Mouse (Mus musculus) T-cell, adult 2 months (primary cell): ENCODE results near the gene Nob1.

ENCODE experiments used
- DNase-seq: peaks from one replicate; pipeline ENCODE4 v3.0.0; 2022; ENCODE audit warnings: low spot score

Gene Nob1

DNA sequence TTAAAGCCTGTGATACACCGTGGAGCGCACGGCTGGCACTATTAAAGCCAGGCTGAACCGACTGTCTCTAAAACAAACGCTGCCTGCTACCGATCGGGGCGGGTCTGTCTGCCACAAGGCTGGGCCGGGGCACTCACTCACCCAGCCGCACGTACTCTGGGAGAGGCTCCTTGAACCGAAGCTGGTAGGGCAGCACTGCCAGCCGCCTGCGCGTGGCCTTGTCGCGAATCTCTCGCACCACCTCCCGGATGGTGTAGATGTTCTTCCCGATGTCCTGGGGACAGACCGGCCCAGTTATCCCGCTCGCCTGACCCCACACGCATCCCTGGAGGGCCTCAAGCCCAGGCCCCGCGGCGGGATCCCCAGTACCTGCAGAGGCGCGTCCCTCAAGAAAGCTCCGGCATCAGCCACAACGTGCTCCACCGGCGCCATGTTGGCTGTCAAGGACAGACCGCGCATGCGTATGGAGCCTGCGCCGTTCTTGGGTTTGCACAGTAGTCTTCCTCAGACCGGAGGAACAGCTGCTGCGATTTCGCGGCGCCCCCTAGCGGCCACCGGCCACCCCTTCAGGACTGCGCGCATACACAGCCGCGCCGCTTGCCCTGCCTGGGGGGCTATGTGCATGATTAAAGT is at the start of gene Nob1:
Gene Nob1, minus strand, starts transcription at position 455 of the 633 bp plus-strand sequence.
- peak; percentile 97 for DNase-seq

DNA sequence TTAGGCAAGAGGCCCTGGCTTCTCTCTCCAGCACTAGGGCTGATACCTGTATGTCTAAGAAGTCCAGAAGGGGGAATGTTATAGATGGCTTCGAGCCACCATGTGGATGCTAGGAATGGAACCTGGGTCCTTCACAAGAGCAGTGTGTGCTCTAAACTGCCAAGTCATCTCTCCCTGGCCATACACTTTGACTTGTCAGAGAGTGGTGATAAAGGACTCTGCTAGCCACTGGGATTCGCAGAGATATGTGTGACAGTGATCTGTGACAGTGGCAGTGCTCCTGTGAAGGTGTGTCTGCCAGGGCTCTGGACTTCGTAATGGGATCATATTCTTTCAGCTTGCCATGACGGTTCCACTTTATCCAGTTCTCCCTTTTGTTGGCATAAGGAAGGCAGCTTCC is 48.5 kb upstream of the Nob1 start:
- DNase-seq, result no peak

DNA sequence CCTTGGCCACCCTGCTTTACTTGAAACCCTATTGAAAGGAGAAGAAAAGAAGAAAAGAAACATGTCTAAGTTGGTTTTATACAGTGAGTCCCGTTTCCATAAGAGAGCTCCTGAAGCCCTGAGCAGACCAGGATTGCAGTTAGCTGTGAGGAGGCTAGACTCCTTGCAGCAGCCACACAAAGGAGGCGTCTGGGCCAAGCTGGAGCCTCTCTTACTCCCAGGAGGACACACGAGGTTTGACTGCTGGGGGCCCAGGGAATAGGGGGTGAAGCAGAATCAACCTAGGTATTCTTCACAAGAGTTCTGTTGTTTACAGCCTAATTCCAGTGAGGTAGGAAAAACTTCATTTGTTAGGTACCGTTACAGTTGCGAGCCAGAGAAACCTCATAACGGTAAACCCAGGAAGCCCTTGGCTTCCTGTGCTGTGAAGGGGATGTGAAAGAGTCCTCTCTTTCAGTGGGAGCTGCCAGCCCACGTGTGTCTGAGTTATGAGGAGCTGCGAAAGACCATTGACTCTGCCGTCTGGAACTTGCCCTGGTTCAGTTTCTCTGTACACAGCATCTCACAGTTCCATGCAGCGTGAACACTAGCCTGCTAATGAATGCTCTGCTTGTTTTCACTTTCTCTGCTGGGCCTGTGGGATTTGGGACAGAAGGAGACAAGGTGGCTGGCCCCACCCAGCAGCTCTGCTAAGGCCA is 47.7 kb upstream of the Nob1 start:
- DNase-seq, result no peak

DNA sequence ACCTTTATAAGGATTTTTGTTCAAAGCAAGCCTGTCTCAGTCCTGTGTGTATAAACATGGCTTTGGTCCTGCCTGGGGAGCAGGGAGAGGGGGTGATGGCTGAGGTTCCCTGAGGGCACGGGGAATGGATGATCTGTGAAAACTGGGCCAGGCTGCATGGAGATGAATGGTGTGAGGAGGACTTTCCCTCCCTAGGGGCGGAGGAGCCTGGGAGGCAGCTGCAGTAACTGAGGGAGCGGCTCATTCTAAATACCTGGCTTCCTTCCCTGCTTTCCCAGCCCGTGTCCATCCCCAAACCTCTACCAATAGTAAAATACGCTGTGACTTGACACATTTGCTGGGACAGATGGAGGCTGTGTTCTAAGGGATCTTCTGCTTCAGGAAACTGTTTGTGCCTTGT is 45.5 kb upstream of the Nob1 start:
- DNase-seq, result no peak

DNA sequence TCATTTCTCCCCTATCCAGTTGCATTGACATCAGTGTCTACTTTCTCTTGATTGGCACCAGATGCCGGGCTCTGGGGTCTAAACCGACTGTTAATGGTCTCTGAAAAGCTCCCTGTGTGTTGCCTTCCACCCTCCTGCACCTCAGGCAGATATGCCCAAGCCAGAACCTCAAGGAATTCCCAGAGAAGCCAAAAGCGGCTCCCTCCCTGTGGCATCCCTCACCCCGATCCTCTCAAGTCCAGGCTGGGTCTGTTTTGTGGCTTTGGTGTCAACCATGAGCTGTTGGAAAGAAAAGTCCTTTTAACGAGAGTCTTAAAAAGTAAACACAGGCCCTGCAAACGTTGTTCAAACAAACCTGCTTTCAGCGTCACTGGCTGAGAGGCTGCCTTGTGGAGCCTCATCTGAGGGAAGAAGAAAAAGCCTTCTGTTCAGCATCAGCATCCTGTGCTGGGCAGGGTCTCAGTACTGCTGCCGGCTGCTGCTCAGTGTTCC is 44.0 kb upstream of the Nob1 start:
- no peak for DNase-seq

DNA sequence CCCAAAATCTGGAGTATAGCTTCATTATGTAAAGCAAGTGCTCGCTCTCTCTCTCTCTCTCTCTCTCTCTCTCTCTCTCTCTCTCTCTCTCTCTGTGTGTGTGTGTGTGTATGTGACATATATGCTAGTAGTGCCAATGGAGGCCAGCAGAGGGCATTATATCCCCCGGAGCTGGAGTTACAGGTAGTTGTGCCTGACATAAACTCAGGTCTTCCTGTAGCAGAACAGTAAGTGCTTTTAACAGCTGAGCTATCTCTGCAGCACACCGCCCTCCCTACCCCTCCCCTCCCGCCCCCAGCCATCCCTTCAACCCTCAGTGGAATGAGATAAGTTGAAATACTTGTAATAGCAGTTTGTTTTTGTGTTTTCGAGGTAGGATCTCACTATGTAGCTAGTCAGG is 41.8 kb upstream of the Nob1 start:
- DNase-seq, result no peak

DNA sequence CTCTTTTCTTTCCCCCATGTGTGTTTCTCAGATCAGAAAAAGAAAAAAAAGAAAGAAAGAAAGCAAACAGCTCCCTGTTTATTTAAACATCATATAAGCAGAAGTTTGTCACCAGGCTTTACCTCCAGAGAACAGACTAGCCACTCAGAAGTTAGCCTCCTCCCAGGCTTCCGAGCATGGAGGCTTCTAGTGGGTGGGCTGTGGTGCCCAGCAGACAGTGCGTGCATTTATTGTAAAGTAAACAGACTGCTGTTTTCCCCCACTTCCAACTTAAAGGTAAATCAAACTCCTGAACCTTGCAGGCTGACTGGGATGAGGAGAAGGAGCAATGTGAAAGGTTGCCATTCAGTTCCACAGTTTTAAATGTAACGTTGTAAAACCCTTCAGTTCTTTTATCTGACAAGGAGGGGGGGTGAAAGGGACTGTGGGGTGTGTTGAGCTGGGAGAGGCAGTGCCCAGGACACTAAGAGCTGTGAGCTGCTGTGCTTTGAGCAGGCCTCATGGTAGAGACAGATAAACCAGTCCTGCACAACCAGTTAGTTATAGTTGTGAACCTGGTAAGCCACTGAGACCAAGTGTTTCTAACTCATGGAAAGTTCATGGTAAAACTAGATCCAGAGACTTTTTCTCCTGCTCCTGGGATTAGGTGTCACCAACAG is 40.6 kb upstream of the Nob1 start:
- no peak for DNase-seq

DNA sequence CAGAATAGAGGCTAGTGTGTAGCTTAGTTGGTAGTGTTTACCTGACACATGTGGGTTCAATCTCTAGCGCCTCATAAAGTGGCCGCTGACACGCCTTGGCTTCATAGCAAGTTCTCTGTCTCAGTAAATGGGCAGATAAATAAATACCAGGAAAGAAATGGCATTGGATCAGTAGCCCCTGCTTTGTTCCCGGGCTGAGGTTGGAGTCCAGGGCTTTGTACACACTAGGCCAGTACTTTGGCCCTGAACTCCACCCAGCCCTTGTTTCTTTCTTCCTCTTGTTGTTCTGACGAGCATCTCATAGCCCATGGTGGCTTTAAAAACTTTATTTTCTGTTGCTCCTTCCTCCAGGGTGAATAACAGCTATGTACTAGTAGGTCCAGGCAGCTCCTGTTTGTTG is 37.6 kb upstream of the Nob1 start:
- DNase-seq, result no peak

DNA sequence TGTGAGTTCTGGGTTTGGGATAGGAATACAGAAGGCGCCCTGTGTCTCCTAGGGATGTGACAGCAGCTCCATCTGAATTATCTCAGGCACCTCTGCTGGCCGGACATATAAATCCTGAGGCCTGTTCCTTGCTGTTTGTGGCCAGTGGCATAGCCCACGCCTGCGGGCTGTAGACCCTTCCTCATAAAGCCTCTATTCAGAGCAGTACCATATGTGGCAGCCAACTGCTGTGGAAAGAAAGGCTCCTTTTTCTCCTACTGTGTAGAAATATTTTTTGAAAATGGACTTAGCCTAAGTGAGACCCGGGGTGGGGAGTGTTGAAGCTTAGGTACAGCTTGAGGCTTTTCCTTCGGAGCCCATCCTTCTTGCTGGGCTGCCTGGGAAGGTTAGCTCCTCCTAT is 33.4 kb upstream of the Nob1 start:
- no peak for DNase-seq

DNA sequence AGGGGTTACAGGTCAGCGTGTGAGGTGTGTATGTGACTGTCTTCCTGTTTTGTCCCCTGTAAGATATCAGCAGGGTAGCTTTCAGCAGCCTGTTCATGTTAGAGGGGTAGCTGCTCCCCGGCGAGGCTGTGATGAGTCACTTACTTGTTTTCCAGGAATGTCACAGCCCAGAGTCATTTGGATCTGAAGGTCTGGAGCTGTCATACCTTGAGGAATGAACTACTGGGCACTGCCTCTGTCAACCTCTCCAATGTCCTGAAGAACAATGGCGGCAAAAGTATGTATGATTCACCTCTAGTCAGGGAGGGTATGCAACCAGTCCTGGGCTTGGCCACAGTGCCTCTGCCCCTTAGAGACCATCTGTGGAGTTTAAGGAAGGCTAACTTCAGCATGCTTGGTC is 32.9 kb upstream of the Nob1 start:
- no peak for DNase-seq

DNA sequence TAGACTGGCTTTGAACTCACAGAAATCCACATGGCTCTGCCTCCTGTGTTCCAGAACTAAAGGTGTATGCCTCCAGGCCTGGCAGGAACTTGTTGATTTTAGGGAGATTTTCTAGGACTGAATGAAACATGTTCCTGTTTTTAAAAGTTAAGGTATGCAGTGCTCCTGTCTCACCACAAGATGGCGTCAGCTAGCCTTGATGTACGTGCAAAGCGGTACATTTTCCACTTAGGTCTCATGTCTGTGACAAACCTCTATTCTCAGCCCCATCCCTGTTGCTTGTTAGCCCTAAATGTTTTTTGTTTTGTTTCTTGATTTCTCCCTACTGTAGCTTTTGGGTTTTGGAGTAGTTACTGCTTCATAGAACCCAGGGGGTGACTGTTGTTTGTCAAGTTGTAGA is 30.4 kb upstream of the Nob1 start:
- peak; percentile 44 for DNase-seq

DNA sequence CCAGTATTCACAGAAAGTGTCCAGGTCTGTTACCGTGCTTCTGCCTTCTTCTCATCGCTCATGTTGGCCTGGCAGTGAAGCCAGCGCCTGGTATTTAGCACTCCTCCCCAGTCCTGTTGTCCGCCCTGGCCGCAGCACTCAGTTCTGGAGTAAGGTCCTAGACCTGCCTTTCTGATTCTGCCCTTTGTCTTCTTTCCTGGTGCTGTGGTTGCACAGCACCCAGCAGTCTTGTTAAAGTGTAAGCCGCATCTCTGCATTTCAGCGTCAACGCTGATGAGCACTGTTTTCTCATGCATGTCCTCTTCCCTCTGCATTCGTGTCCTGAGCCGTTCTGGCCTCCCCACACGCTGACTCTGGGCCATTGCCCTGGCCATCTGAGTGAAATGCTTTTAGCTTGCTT is 28.5 kb upstream of the Nob1 start:
- no peak for DNase-seq

DNA sequence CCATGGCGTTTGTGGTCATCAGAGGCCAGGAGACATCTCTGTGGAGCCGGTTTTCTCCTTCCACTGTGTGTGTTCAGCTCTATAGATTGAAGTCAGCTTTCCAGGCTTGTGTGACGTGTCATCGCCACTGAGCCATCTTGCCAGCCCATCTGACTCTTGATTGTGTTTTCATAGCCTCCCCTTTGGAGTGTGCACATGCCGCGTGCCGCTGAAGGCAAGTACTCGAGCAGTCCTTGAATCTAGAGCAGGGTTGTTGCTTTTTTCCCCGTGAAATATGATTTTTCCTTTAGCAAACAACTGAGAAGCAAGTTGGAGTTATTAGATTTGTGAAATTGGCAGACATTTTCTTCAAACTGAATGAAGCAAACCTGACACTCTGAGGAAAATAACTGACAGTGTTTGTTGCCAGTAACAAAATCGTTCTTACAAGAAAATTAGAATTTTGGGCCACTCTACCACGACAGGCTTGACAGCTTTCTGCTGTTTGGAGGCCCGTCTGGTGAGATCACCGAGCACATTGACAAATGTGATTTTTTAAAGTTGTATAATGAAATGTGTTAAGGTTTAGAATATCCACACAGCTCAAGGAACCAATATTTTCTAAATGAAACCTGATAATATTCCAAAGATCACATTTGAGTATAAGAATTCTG is 26.7 kb upstream of the Nob1 start:
- no peak for DNase-seq

DNA sequence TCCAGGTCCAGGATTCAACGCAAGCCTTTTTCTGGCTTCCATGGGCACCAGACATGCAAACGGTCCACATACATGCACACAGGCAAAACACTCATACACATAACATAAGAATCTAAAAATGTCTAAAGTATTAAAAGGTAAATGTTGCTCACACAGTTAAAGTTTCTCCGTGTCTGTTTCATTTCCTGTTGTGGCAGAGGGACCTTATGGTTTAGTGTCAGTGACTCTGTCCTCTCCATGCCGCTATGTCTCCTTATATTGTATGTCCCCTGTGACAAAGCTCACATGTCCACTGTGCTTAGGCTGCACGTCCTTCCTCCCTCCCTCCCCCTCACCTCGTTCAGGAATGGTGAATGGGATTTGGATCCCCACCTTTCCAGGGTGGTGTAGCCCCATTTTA is 24.8 kb upstream of the Nob1 start:
- no peak for DNase-seq

DNA sequence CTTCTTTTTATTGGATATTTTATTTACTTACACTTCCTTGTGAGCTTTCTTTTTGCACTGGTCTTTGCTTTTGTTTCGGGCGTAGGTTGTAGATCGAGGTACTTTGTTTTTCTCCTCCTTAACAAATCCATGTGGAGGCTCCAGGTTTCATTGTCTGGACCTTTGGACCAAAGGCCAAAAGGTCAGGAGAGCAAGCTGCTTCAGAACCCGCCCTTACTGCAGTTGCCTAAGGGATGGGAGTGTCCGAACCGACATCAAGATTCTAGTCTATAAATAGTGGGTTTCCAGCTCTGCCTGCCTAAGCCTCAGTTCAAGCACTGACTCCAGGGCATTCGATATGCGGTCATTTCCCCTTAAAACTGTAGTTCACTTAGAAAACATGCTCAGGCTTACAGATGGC is 24.3 kb upstream of the Nob1 start:
- no peak for DNase-seq

DNA sequence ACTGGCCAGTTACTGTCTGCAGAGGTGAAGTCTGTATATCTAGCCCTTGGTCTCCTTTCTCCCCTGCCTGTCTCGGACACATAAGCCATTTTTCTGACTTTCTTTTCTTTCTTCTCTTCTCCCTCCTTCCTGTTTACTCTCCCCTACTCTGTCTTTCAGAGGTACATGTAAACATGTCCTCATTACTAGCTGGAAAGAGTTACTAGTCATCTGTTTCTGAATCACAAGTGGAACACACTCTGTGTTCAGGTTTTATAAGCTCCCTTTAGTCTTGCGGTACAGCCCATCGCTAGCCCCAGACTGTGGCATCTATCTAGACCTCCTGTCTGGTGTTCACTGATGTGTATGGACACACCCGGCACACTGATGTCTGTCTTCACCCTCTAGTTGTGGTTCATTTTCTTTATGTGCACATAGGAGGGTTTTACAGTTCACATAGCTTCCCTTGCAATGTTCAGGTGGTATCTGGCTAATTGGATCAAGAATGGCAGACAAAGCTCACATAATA is 23.6 kb upstream of the Nob1 start:
- DNase-seq, result no peak

DNA sequence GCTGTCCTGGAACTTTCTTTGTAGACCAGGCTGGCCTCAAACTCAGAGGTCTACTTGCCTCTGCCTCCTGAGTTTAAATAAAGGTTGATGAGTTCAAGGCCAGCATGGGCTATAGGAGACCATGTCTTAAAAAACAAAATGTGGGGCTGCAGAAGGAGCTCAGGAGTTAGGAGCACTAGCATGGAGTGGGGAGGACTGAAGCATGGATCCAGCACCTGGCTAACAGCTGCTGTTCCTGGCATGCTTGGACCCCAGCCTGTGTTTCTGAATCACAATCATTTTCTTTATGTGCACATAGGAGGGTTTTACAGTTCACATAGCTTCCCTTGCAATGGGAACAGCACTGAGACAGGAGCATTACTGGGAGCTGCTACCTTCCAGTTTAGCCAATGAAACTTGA is 22.9 kb upstream of the Nob1 start:
- no peak for DNase-seq

DNA sequence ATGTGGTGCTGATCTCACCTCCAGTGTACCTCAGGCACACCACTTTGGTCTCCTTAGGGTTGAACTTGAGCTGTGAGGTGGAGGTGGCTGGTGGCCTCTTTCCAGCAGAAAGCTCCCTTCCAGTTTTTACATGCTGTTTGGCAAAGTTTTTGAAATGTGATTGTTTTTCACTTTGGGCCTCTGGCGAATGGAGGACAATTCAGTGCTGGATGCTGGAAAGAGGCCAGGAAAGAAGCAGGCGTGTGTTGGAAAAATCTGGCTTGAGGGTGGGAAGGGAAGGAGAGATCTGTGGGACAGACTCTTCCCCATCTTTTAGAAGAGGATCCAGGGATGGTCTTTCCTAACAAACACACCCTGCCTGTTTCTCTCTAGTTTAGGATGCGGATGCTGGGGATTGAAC is 19.8 kb upstream of the Nob1 start:
- no peak for DNase-seq

DNA sequence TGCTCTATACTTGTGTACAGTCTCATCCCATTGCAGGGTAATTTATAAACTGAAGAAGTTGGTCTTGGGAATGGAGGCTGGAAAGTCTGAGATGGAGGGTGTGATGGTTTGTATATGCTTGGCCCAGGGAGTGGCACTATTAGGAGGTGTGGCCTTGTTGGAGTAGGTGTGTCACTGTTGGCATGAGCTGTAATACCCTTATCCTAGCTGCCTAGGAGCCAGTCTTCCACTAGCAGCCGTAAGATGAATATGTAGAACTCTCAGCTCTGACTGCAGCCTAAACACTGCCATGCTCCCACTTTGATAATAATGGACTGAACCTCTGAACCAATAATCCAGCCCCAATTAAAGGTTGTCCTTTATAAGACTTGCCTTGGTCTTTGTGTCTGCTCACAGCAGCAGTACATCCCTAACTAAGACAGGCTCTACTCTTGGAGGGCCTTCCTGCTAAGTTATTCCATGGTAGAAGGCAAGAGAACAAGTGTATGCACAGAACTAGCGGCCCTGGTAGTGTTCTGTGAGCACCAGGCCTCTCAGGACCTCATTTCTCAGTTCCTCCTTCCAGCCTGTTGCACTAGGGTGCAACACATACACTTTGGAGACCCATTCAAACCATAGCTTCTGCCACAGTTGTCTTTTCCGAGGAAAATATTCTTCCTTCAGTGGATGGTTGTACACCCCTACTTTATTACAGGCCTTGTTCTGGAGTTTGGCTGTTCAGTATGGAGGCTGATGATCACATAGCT is 15.2 kb upstream of the Nob1 start:
- no peak for DNase-seq

DNA sequence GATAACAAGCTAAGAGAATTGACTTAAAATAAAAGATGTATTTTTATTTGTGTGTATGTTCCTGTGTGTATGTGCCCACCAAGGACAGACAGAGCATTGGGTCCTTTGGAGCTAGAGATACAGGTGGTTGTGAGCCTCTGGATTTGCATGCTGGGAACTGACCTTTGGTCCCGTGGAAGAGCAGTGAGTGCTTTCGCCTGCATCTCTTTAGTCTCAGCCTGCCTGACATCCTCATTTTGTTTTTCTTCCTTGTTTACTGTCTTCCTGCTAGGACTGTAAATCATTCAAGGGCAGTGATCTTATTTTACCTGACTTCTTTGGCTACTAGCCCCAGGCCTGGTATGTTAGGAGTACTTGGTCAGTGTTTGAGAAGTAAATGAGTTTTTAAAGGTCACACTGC is 12.9 kb upstream of the Nob1 start:
- DNase-seq, result no peak

DNA sequence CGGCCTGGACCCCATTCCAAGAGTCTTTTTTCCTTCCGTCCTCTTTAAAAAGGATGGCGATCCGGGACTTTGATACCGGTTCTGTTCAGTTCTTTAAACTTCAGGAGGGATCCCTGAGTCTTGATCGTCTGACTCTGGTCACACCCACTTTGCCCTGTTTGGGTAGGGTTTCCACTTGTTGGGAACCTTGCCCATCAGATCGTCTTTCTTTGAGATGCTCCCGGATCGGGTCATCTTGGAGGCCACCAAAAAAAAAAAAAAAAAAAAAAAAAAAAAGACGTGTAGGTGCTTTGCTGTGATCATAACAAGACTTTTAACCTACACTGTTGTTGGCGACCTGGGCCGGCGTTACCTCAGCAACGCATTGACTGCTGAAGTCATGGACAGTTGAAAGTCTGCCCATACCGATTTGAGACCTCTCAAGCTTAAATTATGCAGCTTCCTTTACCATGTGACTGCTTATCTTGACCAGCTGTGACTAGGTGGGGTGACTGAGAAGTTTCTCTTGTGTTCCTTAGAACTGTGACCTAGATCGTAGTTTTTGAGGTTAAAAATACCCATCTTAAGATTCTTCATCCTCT is 12.1 kb upstream of the Nob1 start:
- peak; percentile 36 for DNase-seq
